Mouse (Mus musculus) hindbrain, embryonic 10.5 days (tissue): ENCODE results near the gene Eipr1. TPM values are rescaled to one million over a fixed set of nuclear protein-coding genes. Genes with fewer than 3 reads are reported as not detected.

Experiments
- DNase-seq: peaks from one replicate; pipeline ENCODE4 v3.0.0-alpha.2; 2017; ENCODE audit warnings: low spot score
- H3K27ac ChIP-seq: fragments of 300-500 bp; sonication (generic); 2 replicates; pipeline ENCODE4 v1.5.1; 2016; ENCODE audit warnings: mild to moderate bottlenecking, moderate library complexity
- H3K27me3 ChIP-seq: fragments of 300-500 bp; sonication (generic); 2 replicates; pipeline ENCODE4 v1.6.1; 2016; ENCODE audit warnings: mild to moderate bottlenecking; ENCODE audit not compliant: poor library complexity, insufficient read depth, severe bottlenecking
- H3K36me3 ChIP-seq: fragments of 300-500 bp; sonication (generic); 2 replicates; pipeline ENCODE4 v1.6.1; 2016; ENCODE audit warnings: mild to moderate bottlenecking, moderate library complexity
- H3K4me1 ChIP-seq: fragments of 300-500 bp; sonication (generic); replicated peaks from 2 replicates; pipeline ENCODE4 v1.6.1; 2016; ENCODE audit warnings: mild to moderate bottlenecking
- H3K4me3 ChIP-seq: fragments of 300-500 bp; sonication (generic); 2 replicates; pipeline ENCODE4 v1.5.1; 2016; ENCODE audit warnings: mild to moderate bottlenecking, moderate library complexity
- H3K9me3 ChIP-seq: fragments of 300-500 bp; sonication (generic); 2 replicates; pipeline ENCODE4 v1.6.1; 2016; ENCODE audit warnings: mild to moderate bottlenecking, moderate library complexity
- WGBS: fragments of 180-500 bp; shearing (Covaris S2); methylation state at CpG from one replicate; pipeline ENCODE4 v1.1.7; 2016; 5-methylcytosine and 5-hydroxymethylcytosine counted together
- polyA plus RNA-seq: library from polyadenylated mRNA; unstranded; fragments of >200 nt; fragmentation: Nextera tagmentation; extraction: Ambion mirVana; gene quantifications from 2 replicates; pipeline ENCODE4 v1.2.1, GENCODE M21; 2016

Eipr1 gene
- polyA plus RNA-seq, 1 experiment from 2014 or later: 55.2 TPM

GRCm38 (mm10) chr12:28874781-28875251, 123.2 kb downstream of the Eipr1 start:
- DNase-seq: no peak
- Histone ChIP-seq H3K4me3 (no peak overlapping the region), H3K27ac (no peak overlapping the region), H3K27me3 (no peaks in the 10 kb centered on the region), H3K36me3 (no peaks in the 10 kb centered on the region), H3K4me1 (peaks cover 9% of the 10 kb centered on the region; the same call in 1 of the 2 replicates), H3K9me3 (no peaks in the 10 kb centered on the region)
- WGBS: 86% methylated on average over 8 of the region's 8 CpGs

- H3K4me1 ChIP-seq: peaks cover 13% of the 10 kb centered on the region
- no peak overlapping the region for H3K4me3 ChIP-seq
- no peak for DNase-seq
- no peaks in the 10 kb centered on the region for H3K9me3 ChIP-seq
- H3K36me3 ChIP-seq: no peaks in the 10 kb centered on the region
- 91% methylated on average over 8 of the region's 8 CpGs for WGBS
- H3K27ac ChIP-seq: no peak overlapping the region
- H3K27me3 ChIP-seq: no peaks in the 10 kb centered on the region
Observed at GRCm38 (mm10) chr12:28875471-28875870, 123.9 kb downstream of the Eipr1 start.

- Histone ChIP-seq H3K4me1 (peaks cover 24% of the 10 kb centered on the region), H3K27me3 (no peaks in the 10 kb centered on the region), H3K27ac (peak overlapping the region; percentile 23; the same call in 1 of the 2 replicates), H3K4me3 (no peak overlapping the region), H3K9me3 (no peaks in the 10 kb centered on the region), H3K36me3 (no peaks in the 10 kb centered on the region)
- no peak for DNase-seq
Observed at GRCm38 (mm10) chr12:28880471-28880870, 128.9 kb downstream of the Eipr1 start.

GRCm38 (mm10) chr12:28887712-28888111, 136.1 kb downstream of the Eipr1 start:
- peaks cover 10% of the 10 kb centered on the region for H3K27me3 ChIP-seq
- no peak overlapping the region for H3K4me3 ChIP-seq
- no peaks in the 10 kb centered on the region for H3K9me3 ChIP-seq
- H3K36me3 ChIP-seq: no peaks in the 10 kb centered on the region
- peaks cover 17% of the 10 kb centered on the region; the same call in 1 of the 2 replicates for H3K4me1 ChIP-seq
- 89% methylated on average over 6 of the region's 6 CpGs for WGBS
- no peak for DNase-seq
- no peak overlapping the region for H3K27ac ChIP-seq

- H3K27me3 ChIP-seq: peaks cover 10% of the 10 kb centered on the region
- H3K4me3 ChIP-seq: no peak overlapping the region
- H3K27ac ChIP-seq: 0 out of 2 replicates have a peak overlapping the region, but pooled peaks have one; percentile 8
- no peaks in the 10 kb centered on the region for H3K9me3 ChIP-seq
- no peaks in the 10 kb centered on the region for H3K36me3 ChIP-seq
- H3K4me1 ChIP-seq: peaks cover 17% of the 10 kb centered on the region; the same call in 1 of the 2 replicates
- DNase-seq: no peak
- WGBS: 46% methylated on average over 7 of the region's 7 CpGs
Observed at GRCm38 (mm10) chr12:28889068-28889674, 137.6 kb downstream of the Eipr1 start.

GRCm38 (mm10) chr12:28891523-28891922, 139.9 kb downstream of the Eipr1 start:
- H3K4me1 ChIP-seq: 0 out of 2 replicates have a peak, but pooled peaks cover 12% of the 10 kb centered on the region
- H3K36me3 ChIP-seq: no peaks in the 10 kb centered on the region
- 72% methylated on average over 5 of the region's 5 CpGs for WGBS

GRCm38 (mm10) chr12:28896577-28896976, 145.0 kb downstream of the Eipr1 start:
- H3K36me3 ChIP-seq: no peaks in the 10 kb centered on the region
- WGBS: 80% methylated on average over 3 of the region's 3 CpGs
- no peak overlapping the region for H3K4me3 ChIP-seq
- H3K4me1 ChIP-seq: peaks cover 16% of the 10 kb centered on the region
- no peaks in the 10 kb centered on the region for H3K27me3 ChIP-seq
- H3K9me3 ChIP-seq: no peaks in the 10 kb centered on the region
- no peak overlapping the region for H3K27ac ChIP-seq
- no peak for DNase-seq

More at GRCm38 (mm10) chr12:28891523-28891922, 139.9 kb downstream of the Eipr1 start:
- peaks cover 3% of the 10 kb centered on the region; the same call in 1 of the 2 replicates for H3K27me3 ChIP-seq
- H3K9me3 ChIP-seq: no peaks in the 10 kb centered on the region
- DNase-seq: no peak
- H3K27ac ChIP-seq: no peak overlapping the region
- H3K4me3 ChIP-seq: no peak overlapping the region

GRCm38 (mm10) chr12:28898307-28898706, 146.7 kb downstream of the Eipr1 start:
- H3K9me3 ChIP-seq: no peaks in the 10 kb centered on the region
- DNase-seq: no peak
- H3K4me3 ChIP-seq: no peak overlapping the region
- H3K27me3 ChIP-seq: no peaks in the 10 kb centered on the region
- H3K36me3 ChIP-seq: no peaks in the 10 kb centered on the region
- WGBS: 92% methylated on average over 6 of the region's 6 CpGs
- peak overlapping the region; percentile 25; the same call in 1 of the 2 replicates for H3K27ac ChIP-seq
- peaks cover 14% of the 10 kb centered on the region for H3K4me1 ChIP-seq

GRCm38 (mm10) chr12:28899696-28900095, 148.1 kb downstream of the Eipr1 start:
- no peaks in the 10 kb centered on the region for H3K27me3 ChIP-seq
- DNase-seq: no peak
- H3K4me3 ChIP-seq: no peak overlapping the region
- no peaks in the 10 kb centered on the region for H3K36me3 ChIP-seq
- H3K4me1 ChIP-seq: peaks cover 14% of the 10 kb centered on the region
- 64% methylated on average over 4 of the region's 4 CpGs for WGBS
- peak overlapping the region; percentile 16; the same call in 1 of the 2 replicates for H3K27ac ChIP-seq
- no peaks in the 10 kb centered on the region for H3K9me3 ChIP-seq

GRCm38 (mm10) chr12:28900341-28900740, 148.7 kb downstream of the Eipr1 start:
- Histone ChIP-seq H3K36me3 (no peaks in the 10 kb centered on the region), H3K4me3 (no peak overlapping the region), H3K9me3 (no peaks in the 10 kb centered on the region), H3K4me1 (peaks cover 14% of the 10 kb centered on the region), H3K27me3 (no peaks in the 10 kb centered on the region), H3K27ac (peak overlapping the region; percentile 16; the same call in 1 of the 2 replicates)
- 79% methylated on average over 4 of the region's 4 CpGs for WGBS
- no peak for DNase-seq

- Histone ChIP-seq H3K27ac (no peak overlapping the region), H3K9me3 (no peaks in the 10 kb centered on the region), H3K36me3 (no peaks in the 10 kb centered on the region), H3K4me1 (peaks cover 20% of the 10 kb centered on the region), H3K27me3 (no peaks in the 10 kb centered on the region), H3K4me3 (no peak overlapping the region)
- DNase-seq: no peak
- 92% methylated on average over 3 of the region's 3 CpGs for WGBS
Observed at GRCm38 (mm10) chr12:28902132-28902531, 150.5 kb downstream of the Eipr1 start.

GRCm38 (mm10) chr12:28903082-28903481, 151.5 kb downstream of the Eipr1 start:
- Histone ChIP-seq H3K27me3 (no peaks in the 10 kb centered on the region), H3K27ac (peak overlapping the region; percentile 50; the same call in 1 of the 2 replicates), H3K36me3 (no peaks in the 10 kb centered on the region), H3K4me1 (peaks cover 30% of the 10 kb centered on the region), H3K4me3 (no peak overlapping the region), H3K9me3 (no peaks in the 10 kb centered on the region)
- DNase-seq: no peak
- WGBS: 92% methylated on average over 4 of the region's 4 CpGs

GRCm38 (mm10) chr12:28905486-28905885, 153.9 kb downstream of the Eipr1 start:
- H3K27me3 ChIP-seq: no peaks in the 10 kb centered on the region
- DNase-seq: no peak
- 93% methylated on average over 6 of the region's 6 CpGs for WGBS

More at GRCm38 (mm10) chr12:28905486-28905885, 153.9 kb downstream of the Eipr1 start:
- H3K4me3 ChIP-seq: no peak overlapping the region
- no peak overlapping the region for H3K27ac ChIP-seq
- H3K36me3 ChIP-seq: no peaks in the 10 kb centered on the region
- peaks cover 30% of the 10 kb centered on the region for H3K4me1 ChIP-seq
- no peaks in the 10 kb centered on the region for H3K9me3 ChIP-seq
